Mouse (Mus musculus) liver, embryonic 16.5 days (tissue): ENCODE measurements at regions not wholly inside any gene's neighbourhood (a gene's known extent, or its start where the extent isn't known, plus 50 kb on each side); places are given as distances from the start of the nearest gene placed in this dataset.

Source experiments
- ATAC-seq: fragments of 200-750 bp; cut with Nextera tagmentation; 2 replicates; pipeline ENCODE4 v1.8.0; 2017; ENCODE audit warnings: low read depth, mild to moderate bottlenecking, moderate number of reproducible peaks, moderate library complexity
- H3K27ac ChIP-seq: fragments of 300-500 bp; sonication (generic); 2 replicates; pipeline ENCODE4 v1.5.1; 2014; ENCODE audit warnings: mild to moderate bottlenecking, low read length
- H3K27me3 ChIP-seq: fragments of 300-500 bp; sonication (generic); 2 replicates; pipeline ENCODE4 v1.6.1; 2014; ENCODE audit warnings: low read depth, low read length, mixed read lengths; ENCODE audit not compliant: control insufficient read depth, insufficient read depth
- H3K36me3 ChIP-seq: fragments of 300-500 bp; sonication (generic); 2 replicates; pipeline ENCODE4 v1.6.1; 2014; ENCODE audit warnings: mild to moderate bottlenecking; ENCODE audit not compliant: control insufficient read depth, insufficient read depth
- H3K4me1 ChIP-seq: fragments of 300-500 bp; sonication (generic); 2 replicates; pipeline ENCODE4 v1.6.1; 2014; ENCODE audit warnings: low read depth, low read length, mixed read lengths; ENCODE audit not compliant: control insufficient read depth
- H3K4me2 ChIP-seq: fragments of 300-500 bp; sonication (generic); 2 replicates; pipeline ENCODE4 v1.6.1; 2014; ENCODE audit warnings: low read depth, low read length, mixed read lengths
- H3K4me3 ChIP-seq: fragments of 300-500 bp; sonication (generic); 2 replicates; pipeline ENCODE4 v1.5.1; 2014; ENCODE audit warnings: low read depth, mild to moderate bottlenecking, low read length
- H3K9ac ChIP-seq: fragments of 300-500 bp; sonication (generic); 2 replicates; pipeline ENCODE4 v1.6.1; 2014; ENCODE audit warnings: low read depth, low read length
- H3K9me3 ChIP-seq: fragments of 300-500 bp; sonication (generic); replicated peaks from 2 replicates; pipeline ENCODE4 v1.6.1; 2016; ENCODE audit warnings: low read length; ENCODE audit not compliant: control insufficient read depth
- WGBS: fragments of 180-500 bp; shearing (Covaris S2); extraction: QIAGEN DNeasy Blood & Tissue Kit; methylation state at CpG from one replicate; pipeline ENCODE4 v1.1.7; 2014; ENCODE audit not compliant: insufficient replicate concordance; 5-methylcytosine and 5-hydroxymethylcytosine counted together

- H3K4me3 ChIP-seq = no peak overlapping the region; the same call in 1 of the 2 replicates
- peaks cover 8% of the 10 kb centered on the region for H3K4me1 ChIP-seq
- H3K4me2 ChIP-seq = peak overlapping the region; percentile 51
- H3K27me3 ChIP-seq = peaks cover 41% of the 10 kb centered on the region
- peak; percentile 68 for ATAC-seq
- WGBS = 6% methylated on average over 13 of the region's 13 CpGs
- peak overlapping the region; percentile 66 for H3K27ac ChIP-seq
- no peaks in the 10 kb centered on the region for H3K9me3 ChIP-seq
- H3K9ac ChIP-seq = no peak overlapping the region
- H3K36me3 ChIP-seq = no peaks in the 10 kb centered on the region
Observed at GRCm38 (mm10) chr17:47974503-47974902, 50.1 kb upstream of the Foxp4 start.
